Mouse (Mus musculus) liver, embryonic 11.5 days (tissue): ENCODE results near the gene Spock1. TPM values are rescaled to one million over a fixed set of nuclear protein-coding genes. Genes with fewer than 3 reads are reported as not detected.

ENCODE experiments used
- ATAC-seq: fragments of 200-750 bp; cut with Nextera tagmentation; replicated peaks from 2 replicates; pipeline ENCODE4 v1.8.0; 2017; ENCODE audit warnings: moderate number of reproducible peaks, mild to moderate bottlenecking, moderate TSS enrichment, moderate library complexity; ENCODE audit not compliant: low FRiP score
- DNase-seq: peaks from one replicate; pipeline ENCODE4 v3.0.0-alpha.2; 2017; ENCODE audit warnings: low spot score
- H3K27ac ChIP-seq: fragments of 300-500 bp; sonication (generic); 2 replicates; pipeline ENCODE4 v1.5.1; 2014; ENCODE audit warnings: mild to moderate bottlenecking, low read depth, low read length, control low read depth
- H3K27me3 ChIP-seq: fragments of 300-500 bp; sonication (generic); replicated peaks from 2 replicates; pipeline ENCODE4 v1.6.1; 2014; ENCODE audit warnings: low read length, mixed read lengths; ENCODE audit not compliant: control insufficient read depth, insufficient read depth
- H3K36me3 ChIP-seq: fragments of 300-500 bp; sonication (generic); 2 replicates; pipeline ENCODE4 v1.6.1; 2014; ENCODE audit warnings: mild to moderate bottlenecking, low read length, moderate library complexity, mixed read lengths; ENCODE audit not compliant: control insufficient read depth, insufficient read depth
- H3K4me1 ChIP-seq: fragments of 300-500 bp; sonication (generic); replicated peaks from 2 replicates; pipeline ENCODE4 v1.6.1; 2014; ENCODE audit warnings: low read length, mixed read lengths; ENCODE audit not compliant: control insufficient read depth, insufficient read depth
- H3K4me2 ChIP-seq: fragments of 300-500 bp; sonication (generic); 2 replicates; pipeline ENCODE4 v1.6.1; 2014; ENCODE audit warnings: mild to moderate bottlenecking, control low read depth, moderate library complexity
- H3K4me3 ChIP-seq: fragments of 300-500 bp; sonication (generic); 2 replicates; pipeline ENCODE4 v1.5.1; 2014; ENCODE audit warnings: low read depth, low read length, control low read depth
- H3K9ac ChIP-seq: fragments of 300-500 bp; sonication (generic); 2 replicates; pipeline ENCODE4 v1.6.1; 2014; ENCODE audit warnings: low read depth, low read length, control low read depth
- H3K9me3 ChIP-seq: fragments of 300-500 bp; sonication (generic); 2 replicates; pipeline ENCODE4 v1.6.1; 2016; ENCODE audit warnings: low read length, inconsistent platforms, mixed read lengths; ENCODE audit not compliant: control insufficient read depth
- WGBS: fragments of 180-500 bp; shearing (Covaris S2); extraction: QIAGEN DNeasy Blood & Tissue Kit; methylation state at CpG from one replicate; pipeline ENCODE4 v1.1.7; 2014; 5-methylcytosine and 5-hydroxymethylcytosine counted together
- polyA plus RNA-seq: library from polyadenylated mRNA; unstranded; fragments of >200 nt; fragmentation: Nextera tagmentation; extraction: Ambion mirVana; gene quantifications from 2 replicates; pipeline ENCODE4 v1.2.1, GENCODE M21; 2014

Gene Spock1
- polyA plus RNA-seq, 1 experiment from 2014 or later = 1.2 TPM

DNA sequence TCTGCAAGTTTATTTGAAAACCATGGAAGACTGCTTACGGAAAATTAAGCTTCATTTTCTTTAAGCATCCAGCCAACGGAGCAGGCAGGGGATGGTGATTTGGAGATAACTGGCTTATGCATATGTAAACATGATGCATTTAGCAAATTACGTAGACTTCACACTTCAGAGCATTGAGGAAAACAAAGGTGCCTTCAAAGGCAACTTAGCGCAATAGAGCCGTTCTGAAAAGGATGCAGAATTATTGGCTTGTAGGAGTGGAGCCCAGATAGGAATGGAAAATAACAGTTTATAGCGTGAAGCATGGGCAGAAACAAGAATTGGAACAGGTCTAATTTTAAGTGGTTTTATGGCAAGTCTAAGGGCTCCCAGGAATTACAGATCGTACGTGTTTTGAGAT is 448.2 kb downstream of the Spock1 start:
- no peak overlapping the region for H3K9ac ChIP-seq
- H3K9me3 ChIP-seq = no peaks in the 10 kb centered on the region
- ATAC-seq (no peak), DNase-seq (no peak)
- no peaks in the 10 kb centered on the region for H3K4me1 ChIP-seq
- H3K4me2 ChIP-seq = no peak overlapping the region
- H3K27ac ChIP-seq = no peak overlapping the region
- no peak overlapping the region for H3K4me3 ChIP-seq
- H3K27me3 ChIP-seq = no peaks in the 10 kb centered on the region
- 83% methylated on average over 8 of the region's 8 CpGs for WGBS
- no peaks in the 10 kb centered on the region for H3K36me3 ChIP-seq

DNA sequence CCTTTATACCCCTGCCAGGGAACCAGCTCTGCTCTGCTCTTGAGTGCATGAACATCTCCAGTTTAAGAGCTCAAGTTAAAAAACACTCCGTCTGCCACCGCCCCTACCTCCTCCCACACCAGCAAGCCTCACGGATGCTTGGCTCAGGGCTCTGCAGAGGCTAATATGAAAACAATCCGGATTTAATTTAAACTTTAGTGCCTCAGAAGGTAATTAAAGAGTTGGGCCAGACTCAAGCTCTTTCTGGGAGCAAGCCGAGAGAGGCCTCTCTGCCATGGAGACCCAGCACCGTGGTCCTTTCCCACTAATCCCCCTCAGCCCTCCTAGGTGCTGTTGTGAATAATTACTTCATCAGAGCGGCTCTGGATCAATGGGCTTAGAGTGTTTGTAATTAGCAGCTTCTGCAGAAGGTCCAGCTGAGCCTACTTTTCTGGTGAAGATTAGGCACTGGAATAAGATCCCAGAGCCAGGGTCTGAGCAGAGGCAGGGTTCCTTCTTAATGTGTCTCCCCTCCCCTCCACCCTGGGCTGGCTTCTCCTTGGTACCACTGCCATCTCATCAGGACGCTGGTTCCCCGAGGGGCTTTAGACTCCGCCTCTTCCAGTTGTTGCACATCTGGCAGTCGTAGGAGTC is 457.8 kb downstream of the Spock1 start:
- Histone ChIP-seq H3K27me3 (no peaks in the 10 kb centered on the region), H3K36me3 (no peaks in the 10 kb centered on the region), H3K9ac (no peak overlapping the region), H3K4me3 (no peak overlapping the region), H3K27ac (no peak overlapping the region), H3K4me2 (no peak overlapping the region), H3K4me1 (no peaks in the 10 kb centered on the region), H3K9me3 (no peaks in the 10 kb centered on the region)
- DNase-seq = no peak
- WGBS = 40% methylated on average over 11 of the region's 11 CpGs
- no peak for ATAC-seq

DNA sequence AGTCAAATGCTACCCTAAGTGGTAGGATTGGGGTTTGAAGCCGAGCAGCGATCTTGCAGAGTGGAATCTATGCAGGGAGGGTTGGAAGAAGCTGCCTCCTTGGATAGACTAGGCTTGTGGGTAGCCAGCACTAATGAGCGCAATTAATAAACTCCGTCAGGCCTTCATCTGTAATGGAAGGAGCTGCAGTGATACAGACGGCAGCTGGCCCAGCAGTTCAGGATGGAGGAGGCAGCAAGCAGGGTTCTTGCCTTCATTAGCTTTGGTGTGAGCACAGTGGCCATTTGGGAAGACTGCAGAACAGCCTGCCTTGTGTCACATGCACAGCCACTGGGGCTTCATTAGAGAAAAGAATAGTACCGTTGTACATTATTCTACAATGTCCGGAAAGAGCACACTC is 459.2 kb downstream of the Spock1 start:
- H3K4me3 ChIP-seq = no peak overlapping the region
- 83% methylated on average over 7 of the region's 7 CpGs for WGBS

DNA sequence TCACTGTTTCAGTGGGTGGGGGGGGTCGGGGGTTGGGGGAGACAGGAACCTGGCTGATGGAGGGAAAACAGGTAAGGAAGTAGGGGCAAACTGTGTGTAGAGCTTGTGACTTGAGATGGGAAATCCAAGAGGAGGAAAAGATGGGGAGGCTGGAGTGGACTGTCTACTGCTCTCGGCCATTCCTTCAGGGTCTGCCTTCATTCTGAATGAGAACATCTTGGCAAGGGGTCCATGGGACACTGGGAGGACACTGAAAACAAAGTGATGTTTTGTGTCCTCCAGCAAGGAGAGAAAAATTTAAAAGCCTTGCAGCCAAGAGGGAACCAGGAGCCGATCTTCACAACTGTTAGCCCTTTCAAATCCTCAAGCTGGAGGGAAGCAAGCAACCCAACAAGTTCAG is 463.2 kb downstream of the Spock1 start:
- no peak for ATAC-seq
- H3K9me3 ChIP-seq = no peaks in the 10 kb centered on the region
- no peak overlapping the region for H3K27ac ChIP-seq
- H3K4me1 ChIP-seq = no peaks in the 10 kb centered on the region
- H3K27me3 ChIP-seq = no peaks in the 10 kb centered on the region
- H3K4me3 ChIP-seq = no peak overlapping the region
- H3K36me3 ChIP-seq = no peaks in the 10 kb centered on the region
- DNase-seq = no peak
- no peak overlapping the region for H3K4me2 ChIP-seq
- no peak overlapping the region for H3K9ac ChIP-seq
- 69% methylated on average over 3 of the region's 3 CpGs for WGBS

More for the DNA sequence above, 459.2 kb downstream of the Spock1 start:
- no peak overlapping the region for H3K4me2 ChIP-seq
- H3K27me3 ChIP-seq = no peaks in the 10 kb centered on the region
- no peaks in the 10 kb centered on the region for H3K9me3 ChIP-seq
- DNase-seq = no peak
- H3K27ac ChIP-seq = no peak overlapping the region
- H3K4me1 ChIP-seq = no peaks in the 10 kb centered on the region
- H3K36me3 ChIP-seq = no peaks in the 10 kb centered on the region
- no peak for ATAC-seq
- H3K9ac ChIP-seq = no peak overlapping the region

DNA sequence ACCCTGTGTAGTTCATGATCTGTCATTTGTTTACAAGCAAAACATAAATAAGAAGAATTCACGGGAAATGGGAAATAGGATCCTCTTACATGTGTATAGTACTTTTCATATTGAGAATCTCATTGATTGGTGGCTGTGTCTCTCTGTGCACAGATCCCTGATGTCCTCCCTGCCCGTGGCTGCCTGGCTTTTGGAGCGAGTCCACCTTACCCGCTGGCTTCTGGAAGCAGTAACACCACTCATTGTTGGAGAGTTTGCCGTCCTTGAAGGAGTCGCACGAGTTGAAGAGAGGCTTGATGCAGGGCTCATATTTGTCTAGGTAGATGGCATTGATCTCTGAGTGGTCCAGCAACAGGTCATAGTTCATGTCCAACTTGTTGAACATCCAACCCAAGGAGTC is 468.0 kb downstream of the Spock1 start:
- Histone ChIP-seq H3K9me3 (no peaks in the 10 kb centered on the region), H3K9ac (no peak overlapping the region), H3K4me2 (no peak overlapping the region), H3K4me1 (no peaks in the 10 kb centered on the region), H3K27ac (no peak overlapping the region), H3K36me3 (no peaks in the 10 kb centered on the region), H3K4me3 (no peak overlapping the region), H3K27me3 (no peaks in the 10 kb centered on the region)
- ATAC-seq (no peak), DNase-seq (no peak)
- 78% methylated on average over 7 of the region's 7 CpGs for WGBS

DNA sequence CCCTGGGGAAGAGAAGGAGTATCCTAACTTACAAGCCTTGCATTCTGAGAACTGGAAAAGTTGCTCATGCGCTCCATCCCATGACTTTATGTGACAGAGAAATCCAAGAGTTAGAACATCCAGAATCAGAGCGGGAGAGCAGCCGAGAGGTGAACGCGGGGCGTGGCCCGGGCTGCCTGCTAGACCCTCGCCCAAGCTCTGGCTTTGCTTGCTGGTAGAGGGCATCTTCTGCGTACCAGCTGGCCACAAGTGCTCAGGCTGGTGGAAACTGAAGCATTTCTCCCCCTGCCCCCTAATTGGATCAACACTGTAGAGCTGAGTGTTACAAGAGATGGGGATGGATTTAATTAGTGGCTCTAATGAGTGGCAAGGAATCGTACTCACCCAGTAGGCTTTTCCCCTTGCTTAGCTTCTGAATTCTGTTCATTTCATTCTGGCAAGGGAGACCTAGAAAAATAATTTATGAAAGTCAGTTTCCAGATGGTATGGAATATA is 472.4 kb downstream of the Spock1 start:
- Histone ChIP-seq H3K27me3 (no peaks in the 10 kb centered on the region), H3K4me1 (no peaks in the 10 kb centered on the region), H3K36me3 (no peaks in the 10 kb centered on the region), H3K27ac (no peak overlapping the region), H3K4me3 (no peak overlapping the region), H3K4me2 (no peak overlapping the region), H3K9ac (no peak overlapping the region), H3K9me3 (0 out of 2 replicates have a peak, but pooled peaks cover 2% of the 10 kb centered on the region)
- WGBS = 88% methylated on average over 10 of the region's 10 CpGs
- ATAC-seq = no peak
- no peak for DNase-seq

DNA sequence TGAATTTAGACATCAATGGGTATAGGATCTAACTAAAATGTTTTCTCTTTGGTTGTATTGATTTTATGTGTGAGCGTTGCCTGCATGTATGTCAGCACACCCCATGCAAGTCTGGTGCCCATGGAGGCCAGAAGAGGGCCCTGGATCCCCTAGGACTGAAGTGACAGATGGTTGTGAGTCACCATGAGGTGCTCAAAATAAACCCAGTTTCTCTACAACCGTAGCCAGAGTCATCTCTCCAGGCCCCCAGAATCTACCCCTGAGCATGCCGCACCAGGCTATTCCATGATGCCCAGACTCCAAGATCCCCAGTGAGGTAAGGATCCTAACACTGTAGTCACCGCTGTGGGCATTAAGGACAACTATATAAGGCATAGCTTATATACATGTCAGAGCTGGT is 474.3 kb downstream of the Spock1 start:
- Histone ChIP-seq H3K4me3 (no peak overlapping the region), H3K36me3 (no peaks in the 10 kb centered on the region), H3K4me2 (no peak overlapping the region), H3K4me1 (no peaks in the 10 kb centered on the region), H3K27me3 (no peaks in the 10 kb centered on the region), H3K9me3 (0 out of 2 replicates have a peak, but pooled peaks cover 2% of the 10 kb centered on the region), H3K9ac (no peak overlapping the region), H3K27ac (no peak overlapping the region)
- ATAC-seq (no peak), DNase-seq (no peak)
- 87% methylated on average over 4 of the region's 4 CpGs for WGBS

DNA sequence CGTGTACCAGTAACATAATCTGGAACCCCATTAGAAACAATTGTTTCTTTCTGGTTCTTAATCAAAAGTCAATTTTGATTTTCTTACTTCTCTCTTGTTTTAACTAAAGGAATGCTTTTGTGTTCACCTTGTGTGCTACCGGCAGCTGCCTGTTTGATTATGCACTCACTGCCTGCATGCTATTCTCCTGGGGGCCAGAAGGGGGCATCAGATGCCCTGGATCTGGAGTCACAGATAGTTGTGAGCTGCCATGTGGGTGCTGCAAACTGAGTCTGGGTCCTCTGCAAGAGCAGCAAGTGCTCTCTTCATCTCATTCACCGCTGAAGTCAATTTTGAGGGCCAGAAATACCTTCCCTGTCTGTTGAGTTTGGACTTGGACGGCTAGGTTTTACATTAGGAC is 476.3 kb downstream of the Spock1 start:
- Histone ChIP-seq H3K4me3 (no peak overlapping the region), H3K4me2 (no peak overlapping the region), H3K36me3 (no peaks in the 10 kb centered on the region), H3K9ac (no peak overlapping the region), H3K4me1 (no peaks in the 10 kb centered on the region), H3K27me3 (no peaks in the 10 kb centered on the region), H3K9me3 (0 out of 2 replicates have a peak, but pooled peaks cover 2% of the 10 kb centered on the region), H3K27ac (no peak overlapping the region)
- no peak for ATAC-seq
- WGBS = 87% methylated on average over 4 of the region's 4 CpGs
- DNase-seq = no peak

DNA sequence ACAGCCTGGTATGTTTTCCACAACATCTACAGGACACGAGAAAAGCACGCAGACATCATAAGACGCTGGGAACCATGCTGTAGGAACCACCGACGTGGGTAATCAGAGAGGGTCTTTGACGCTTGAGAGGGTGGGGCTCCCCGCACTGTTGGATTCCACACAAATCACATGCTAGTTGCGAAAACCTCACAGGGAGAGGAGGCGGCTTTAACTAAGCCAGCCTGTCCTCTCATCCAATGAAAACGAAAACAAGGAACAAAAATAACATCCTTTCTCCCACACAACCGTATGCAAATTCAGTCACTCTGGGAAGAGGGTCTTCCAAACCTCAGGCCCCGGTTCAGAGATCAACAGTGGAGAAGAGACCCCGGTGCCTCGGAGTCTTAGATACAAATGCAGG is 479.3 kb downstream of the Spock1 start:
- 0 out of 2 replicates have a peak, but pooled peaks cover 2% of the 10 kb centered on the region for H3K9me3 ChIP-seq
- no peaks in the 10 kb centered on the region for H3K36me3 ChIP-seq
- WGBS = 71% methylated on average over 14 of the region's 14 CpGs
- H3K27me3 ChIP-seq = no peaks in the 10 kb centered on the region
- no peak overlapping the region for H3K4me2 ChIP-seq
- H3K9ac ChIP-seq = no peak overlapping the region
- H3K4me3 ChIP-seq = no peak overlapping the region
- ATAC-seq (no peak), DNase-seq (no peak)
- H3K27ac ChIP-seq = no peak overlapping the region
- H3K4me1 ChIP-seq = no peaks in the 10 kb centered on the region
